Mouse (Mus musculus): ENCODE results near the gene Plscr1.

The Plscr1 gene

DNA sequence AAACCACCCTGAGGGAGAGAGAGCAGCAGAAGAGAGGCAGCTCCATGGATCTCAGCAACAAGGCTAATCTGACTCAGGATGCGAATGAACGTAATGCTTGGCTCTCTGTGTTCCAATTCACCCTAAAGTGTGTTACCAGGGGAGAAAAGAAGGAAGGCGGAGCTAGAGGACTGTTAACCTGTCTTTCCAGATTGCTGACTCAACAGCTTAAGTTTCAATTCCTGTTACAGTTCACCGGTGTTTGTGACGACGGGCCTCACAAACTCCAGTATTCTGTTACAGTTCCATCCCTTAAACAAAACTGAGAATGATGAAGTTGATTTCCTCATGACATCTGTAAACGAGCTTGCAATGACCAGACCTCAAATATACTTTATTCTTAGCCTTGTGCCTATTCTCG, 55.5 kb downstream of the Plscr1 start:
- DNase-seq (ENCODE audit: low spot score) = no peak

DNA sequence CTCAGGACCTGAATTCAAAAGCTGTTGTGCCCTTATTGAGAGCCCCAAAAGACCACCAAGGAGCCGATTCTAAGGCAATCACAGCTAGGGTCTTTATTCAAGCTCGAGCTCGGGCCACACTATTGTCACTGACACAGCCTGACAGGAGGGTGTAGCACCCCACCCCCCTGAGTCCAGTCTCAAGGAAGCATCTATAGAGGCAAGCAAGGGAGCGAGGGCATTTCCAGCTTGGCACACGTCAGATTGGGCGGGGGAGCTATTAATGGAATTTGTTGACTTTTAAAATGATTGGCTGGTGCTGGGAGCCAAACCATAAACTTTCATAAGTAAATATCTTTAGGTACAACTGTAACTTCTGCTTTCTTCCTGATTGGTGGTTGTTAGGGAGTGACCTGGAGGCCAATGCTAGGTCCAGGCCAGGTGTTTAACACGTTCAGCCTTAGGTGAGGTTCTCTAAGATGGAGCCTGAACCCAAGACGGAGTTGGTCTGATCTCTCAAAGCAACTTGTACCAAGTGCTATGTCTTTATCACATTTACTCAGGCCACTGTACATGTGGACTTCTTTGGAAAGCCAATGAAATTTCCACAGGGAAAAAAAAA, 56.2 kb downstream of the Plscr1 start:
- DNase-seq (ENCODE audit: low spot score) = no peak

DNA sequence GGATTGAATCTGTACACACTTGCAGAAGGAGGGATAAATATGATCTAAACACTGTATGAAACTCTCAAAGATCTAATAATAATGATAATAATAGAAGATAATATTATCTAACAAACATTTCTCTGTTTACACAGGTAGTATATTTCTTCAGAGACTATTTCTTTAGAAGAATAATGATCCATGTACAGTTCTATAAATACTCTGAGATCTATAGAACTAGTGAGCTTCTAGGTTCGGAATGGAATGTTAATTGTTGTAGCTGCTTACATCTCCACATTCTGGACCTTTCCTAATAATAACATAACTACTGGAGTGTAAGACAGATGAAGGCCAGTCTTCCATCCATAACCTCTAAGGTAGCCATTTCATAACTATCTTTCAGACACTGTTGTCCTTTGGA, 59.5 kb downstream of the Plscr1 start, which contains the start of gene 1700057G04Rik:
Gene 1700057G04Rik (plus strand): TSS at position 301 of the 400 bp plus-strand sequence.
- DNase-seq (ENCODE audit: low spot score) = no peak

DNA sequence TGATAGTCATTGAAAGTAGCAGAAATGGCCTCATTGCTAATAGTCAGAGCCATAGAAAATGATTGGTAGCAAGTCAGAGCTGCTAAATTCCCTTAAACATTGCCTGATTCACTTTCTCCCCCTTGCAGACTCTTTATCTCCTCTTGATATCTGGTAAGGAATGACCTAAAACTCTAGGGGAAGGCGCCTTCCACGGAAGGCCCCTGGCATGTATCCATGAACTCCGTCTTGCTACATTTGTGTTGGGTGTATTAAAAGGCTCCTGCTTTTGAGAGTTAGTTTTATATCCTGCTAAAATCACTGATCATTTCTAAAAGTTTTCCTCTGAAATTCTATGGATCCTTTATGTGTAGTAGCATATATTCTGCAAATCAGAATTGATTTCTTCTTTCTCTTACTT, 67.2 kb downstream of the Plscr1 start:
- DNase-seq (ENCODE audit: low spot score) = no peak
